Mouse (Mus musculus) spleen, adult 12 weeks (tissue): ENCODE measurements at regions not wholly inside any gene's neighbourhood (a gene's known extent, or its start where the extent isn't known, plus 50 kb on each side); places are given as distances from the start of the nearest gene placed in this dataset.

ENCODE experiments used
- DNase-seq: peaks from one replicate; pipeline ENCODE4 v3.0.0; 2022; ENCODE audit warnings: low spot score

DNA sequence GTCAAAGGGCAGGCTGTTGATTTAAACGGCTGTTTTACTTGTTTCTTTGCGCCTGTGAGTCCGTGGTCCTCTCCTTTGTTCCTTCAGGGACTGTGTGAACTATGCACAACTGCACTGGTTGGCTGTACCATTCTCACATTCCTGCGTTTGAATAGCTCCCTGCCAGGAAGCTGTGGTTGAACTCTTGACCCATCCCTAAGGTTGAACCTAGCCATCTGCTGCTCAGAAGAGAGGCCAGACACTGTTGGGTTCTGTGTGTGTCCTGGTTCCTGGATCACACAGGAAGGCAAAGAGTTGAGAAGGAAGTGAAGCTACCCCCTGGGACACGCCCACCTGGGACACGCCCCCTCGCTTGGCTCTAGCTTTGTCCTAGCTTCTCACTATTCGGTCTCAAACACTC, 149.3 kb upstream of the Ubl3 start:
- DNase-seq: no peak

DNA sequence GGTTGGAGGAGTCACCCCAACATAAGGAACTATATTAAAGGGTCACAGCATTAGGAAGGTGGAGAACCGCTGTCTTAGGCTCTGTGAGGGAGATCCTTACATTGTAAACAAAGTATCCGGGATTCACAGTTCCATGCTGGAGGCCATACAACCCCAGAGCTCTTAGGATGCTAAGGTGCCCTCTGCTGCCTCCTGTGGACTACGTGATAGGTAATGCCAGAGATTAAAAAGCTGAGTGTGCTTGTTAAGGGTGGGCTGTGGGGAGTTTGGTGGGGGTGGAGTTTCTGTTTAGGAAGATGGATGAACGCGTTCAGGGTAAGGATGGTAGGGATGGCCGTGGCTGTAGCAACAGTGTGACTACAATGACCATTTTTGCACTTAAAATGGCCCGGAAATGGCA, 148.4 kb upstream of the Ubl3 start:
- DNase-seq: no peak

DNA sequence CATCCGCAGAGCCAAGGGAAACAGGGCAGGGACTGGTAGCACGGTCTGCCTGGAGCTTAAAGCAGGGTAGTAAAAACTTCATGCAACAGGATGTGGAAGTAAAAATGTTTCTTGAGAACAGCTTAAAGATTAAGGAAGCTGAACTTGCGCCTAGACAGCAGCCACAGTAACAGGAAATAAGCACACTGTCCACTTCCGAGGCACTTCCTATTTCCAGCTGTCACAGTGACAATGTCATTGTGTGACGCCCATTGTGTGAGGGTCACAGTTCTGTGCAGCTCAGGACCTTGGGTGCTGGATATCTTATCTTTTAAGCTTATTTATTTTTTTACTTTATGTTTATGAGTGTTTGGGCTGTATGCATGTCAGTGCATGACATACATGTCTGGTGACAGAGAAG, 147.7 kb upstream of the Ubl3 start:
- DNase-seq: no peak

DNA sequence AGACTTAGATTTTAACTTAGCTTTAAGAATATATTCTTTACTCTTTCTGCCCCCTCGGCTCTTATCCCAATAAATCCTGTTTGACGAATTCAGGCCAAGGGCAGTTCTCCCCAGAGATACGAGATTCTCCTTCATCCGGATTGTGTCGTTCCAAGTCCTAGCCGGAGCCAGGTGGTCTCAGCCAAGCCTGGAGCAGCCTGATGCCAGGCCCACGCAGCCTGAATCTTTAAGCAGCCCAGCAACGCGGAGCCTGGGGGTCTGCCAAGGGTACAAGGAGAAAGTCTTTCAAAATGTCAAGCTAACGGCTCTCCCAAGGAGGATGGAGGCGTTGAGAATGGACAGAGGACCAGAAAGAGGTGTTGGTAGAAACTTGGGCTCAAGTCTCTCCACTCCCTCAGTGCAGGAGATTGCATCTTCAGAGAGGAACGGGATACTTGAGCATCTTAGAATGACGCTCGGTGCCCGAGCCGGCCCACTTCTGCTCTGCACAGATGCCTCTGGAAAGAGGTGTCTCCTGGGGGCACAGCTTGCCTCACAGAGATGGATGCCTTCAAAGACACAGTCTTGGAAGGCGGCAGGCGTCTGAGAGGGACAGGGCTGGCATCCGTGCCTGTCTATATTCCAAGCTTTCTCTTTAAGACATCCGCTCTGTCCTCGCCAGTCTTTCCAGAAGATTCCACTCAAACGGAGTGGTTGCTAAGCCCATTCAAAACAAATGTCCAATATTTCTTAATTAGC, 145.2 kb upstream of the Ubl3 start:
- no peak for DNase-seq

DNA sequence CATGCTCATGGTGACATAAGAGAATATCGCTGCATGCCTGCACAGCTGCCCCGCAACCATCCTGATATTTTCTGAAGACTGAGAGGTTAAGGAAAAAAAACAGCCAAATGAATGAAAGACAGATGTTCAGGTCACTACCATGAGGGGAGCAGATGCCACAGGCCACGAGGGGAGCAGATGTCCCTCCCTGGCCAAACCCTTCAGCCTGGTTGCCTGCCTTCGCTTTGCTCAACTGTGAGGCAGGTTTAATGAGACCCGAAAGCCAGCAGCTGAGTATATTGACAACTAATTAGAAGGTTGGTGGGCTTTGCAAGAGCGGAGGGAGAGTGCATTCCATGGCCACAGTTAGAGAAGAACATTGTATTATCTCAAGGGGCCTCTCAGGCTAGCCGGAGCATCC, 141.8 kb upstream of the Ubl3 start:
- no peak for DNase-seq

DNA sequence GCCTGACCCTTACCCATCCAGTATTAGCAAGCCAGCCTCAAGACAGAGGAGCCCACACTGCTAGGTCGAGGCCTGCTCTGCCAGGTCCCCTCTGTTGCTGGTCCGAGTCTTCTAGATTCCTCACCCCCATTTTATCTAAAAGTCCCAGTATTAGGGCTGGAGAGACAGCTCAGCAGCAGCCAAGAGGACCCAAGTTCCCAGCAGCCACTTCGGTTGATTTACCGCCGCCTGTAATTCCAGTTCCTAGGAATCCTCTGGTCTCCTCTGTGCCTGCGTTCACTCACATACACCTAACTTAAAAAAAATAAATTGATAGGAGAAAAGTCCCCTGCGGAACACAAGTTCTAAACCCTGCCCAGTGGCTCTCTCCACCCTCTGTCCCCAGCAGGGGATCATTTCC, 138.9 kb upstream of the Ubl3 start:
- DNase-seq: no peak

DNA sequence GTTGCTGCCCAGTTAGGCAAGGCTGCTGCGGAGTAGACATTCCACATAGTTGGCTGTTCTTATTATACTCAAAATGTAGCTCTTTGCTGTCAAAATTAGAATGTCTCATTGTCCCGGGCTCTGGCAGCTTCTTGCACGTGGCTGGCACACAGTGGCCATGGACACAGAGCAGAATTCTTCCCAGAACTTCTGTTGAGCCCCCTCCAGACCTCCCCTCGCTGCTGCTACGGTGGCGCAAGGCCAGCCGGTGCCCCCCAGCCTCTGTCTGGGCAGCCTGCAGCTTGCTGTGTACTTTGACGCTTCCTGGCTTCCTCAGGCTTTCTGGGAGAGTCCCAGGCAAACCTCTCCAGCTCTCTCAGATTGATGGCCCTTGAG, 138.2 kb upstream of the Ubl3 start:
- no peak for DNase-seq

DNA sequence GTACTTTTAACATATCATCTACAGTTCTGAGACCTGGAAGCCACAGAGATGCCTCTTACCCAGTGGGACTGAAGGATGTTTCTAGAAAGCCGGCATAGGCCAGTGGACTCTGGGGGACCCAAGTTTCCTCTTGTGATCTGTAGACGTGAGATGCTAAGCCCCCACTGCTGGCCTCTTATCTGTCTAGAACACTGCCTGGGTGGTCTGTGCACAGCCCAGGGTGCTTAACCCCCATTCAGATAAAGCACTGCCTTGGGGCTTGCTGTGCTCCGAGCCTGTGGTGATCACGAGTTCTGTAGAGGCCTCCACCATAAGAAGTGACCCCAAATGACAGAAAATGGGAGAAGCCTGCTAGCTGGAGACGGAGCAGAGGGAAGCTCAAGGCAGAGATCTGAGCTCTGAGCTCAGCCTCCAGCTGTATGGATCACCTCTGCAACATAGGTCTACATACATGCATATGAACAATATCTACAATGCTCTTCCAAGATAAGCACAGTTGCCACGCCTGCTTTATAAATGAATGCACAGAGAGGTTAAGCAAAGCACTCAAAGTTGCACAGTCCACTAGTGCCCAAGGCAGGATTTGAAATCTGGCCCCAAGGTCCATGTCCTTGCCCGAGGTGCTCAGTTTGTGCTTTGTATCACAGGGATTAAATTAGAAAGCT, 137.7 kb upstream of the Ubl3 start:
- DNase-seq: no peak

DNA sequence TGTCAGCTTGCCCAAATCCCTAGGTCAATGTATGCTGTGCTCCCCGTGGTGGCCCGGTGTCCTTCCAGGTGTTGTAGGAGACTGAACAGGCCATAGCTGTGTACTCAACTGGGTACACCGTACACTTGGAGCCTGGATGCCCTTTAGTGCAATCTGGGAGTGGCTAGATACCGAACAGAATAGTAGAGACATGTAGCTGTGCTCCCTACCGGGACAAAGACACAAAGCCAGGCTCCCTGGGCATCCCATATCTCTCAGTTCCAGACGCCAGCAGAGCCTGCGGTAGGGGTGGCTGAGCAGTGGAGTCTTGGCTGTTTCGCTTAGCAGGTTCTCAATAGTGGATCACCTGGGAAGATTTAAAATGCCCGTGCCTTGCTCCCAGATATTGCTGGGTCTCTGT, 136.7 kb upstream of the Ubl3 start:
- DNase-seq: no peak

DNA sequence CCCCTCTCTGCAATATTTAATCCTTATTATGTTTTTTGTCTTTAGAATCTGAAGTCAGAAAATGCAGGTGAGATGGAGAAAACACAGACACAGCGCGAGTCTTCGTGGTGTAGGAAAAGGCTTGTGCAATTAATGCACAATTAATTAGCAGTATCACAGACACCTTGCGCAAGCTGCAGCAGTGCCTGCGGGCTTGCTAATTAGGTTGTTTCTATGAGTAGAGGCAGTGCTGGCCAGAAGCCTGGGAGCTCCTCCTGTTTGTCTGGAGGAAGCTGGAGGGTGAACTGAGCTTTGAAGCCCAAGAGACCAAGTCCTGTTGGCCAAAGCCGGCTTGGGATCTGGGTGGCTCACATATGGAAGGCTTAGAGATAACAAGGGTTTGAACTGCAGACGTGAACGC, 135.9 kb upstream of the Ubl3 start:
- DNase-seq: no peak

DNA sequence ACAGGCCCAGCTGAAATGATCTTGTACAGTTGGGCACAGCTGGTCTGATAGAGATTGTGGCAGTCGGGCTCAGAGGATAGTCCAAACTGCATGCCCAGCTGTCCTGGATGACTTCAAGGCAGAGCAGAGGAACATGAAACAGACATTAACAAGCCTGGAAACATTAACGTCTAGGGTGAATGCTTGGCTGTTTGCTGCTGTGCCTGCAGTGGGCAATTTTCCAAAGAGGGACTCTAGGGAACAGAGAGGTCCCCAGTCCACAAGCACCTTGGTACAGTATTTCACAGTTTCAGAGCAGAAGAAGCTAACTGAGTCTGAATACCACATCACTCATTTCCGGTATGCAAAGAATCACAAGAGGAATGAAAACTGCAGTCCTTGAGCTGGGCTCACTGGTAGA, 135.2 kb upstream of the Ubl3 start:
- no peak for DNase-seq

DNA sequence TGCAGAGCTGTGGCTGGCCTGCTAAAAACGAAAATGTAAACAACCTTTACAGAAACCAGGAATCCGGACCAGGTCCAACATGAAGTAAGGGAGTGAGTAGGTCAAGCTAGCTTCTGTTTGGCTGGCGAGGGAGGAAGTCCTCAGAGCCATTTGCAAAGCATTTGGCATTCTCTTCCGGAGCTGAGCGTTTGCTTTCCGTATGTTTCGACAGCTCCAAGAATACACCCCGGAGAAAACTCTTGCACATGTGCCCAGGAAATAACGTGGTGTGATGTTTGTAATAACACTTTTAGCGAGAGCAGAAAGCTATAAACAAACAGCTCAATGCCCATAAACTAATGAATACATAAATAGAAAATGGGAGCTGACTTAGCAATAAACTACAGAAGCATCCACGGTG, 131.6 kb upstream of the Ubl3 start:
- DNase-seq: no peak

DNA sequence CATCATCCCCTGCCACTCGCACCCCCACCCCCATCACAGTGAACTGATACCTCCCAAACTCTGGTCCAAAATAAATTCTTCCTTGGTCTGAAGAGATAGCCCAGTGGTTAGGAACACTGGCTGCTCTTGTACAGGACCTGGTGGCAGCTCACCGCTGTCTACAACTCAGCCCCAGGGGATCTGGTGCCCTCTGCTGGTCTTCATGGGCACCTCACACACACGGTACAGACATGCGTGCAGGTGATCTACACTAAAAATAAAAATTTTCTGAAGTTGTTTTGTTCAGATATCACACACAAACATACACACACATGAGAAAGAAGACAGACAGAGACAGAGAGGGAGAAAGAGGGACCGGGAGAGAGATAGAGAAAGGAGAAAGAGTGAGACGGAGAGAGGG, 130.0 kb upstream of the Ubl3 start:
- DNase-seq: no peak

DNA sequence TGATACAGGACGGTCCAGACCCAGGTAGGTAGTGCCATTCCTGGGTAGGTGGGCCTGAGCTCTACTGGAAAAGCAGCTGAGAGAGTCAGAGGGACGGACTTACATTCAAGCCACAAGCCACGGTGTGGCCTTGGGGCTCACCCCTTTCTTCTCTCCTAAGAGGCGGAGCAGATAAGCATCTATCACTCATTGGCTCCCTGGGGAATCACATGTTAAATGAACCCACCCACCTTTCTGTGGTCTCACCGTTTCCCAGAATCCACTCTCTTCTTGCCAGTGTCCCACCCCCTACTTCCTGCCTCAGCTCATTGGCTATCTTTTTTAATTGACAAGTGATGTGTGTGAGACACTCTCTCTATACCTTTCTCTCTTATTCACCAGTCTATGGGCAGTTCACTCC, 127.8 kb upstream of the Ubl3 start:
- DNase-seq: no peak

DNA sequence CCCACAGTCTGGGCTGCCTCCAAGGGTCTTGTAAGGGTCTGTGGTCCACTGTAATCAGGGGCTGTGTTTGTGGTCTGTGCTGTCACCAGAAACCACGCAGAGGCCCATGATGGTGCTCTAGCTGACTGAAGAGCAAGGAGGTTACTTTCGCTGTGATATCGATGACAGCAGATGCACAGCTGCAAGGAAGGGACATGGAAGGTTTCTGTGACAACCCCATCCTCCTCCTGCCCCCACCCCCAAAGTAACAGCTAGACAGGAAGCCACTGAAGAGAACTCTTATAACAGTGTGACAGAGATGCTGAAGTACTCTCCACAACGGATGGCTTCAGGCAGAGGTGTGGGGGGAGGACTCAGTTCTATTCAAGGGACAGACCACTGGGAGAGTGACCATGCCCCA, 127.0 kb upstream of the Ubl3 start:
- DNase-seq: no peak

DNA sequence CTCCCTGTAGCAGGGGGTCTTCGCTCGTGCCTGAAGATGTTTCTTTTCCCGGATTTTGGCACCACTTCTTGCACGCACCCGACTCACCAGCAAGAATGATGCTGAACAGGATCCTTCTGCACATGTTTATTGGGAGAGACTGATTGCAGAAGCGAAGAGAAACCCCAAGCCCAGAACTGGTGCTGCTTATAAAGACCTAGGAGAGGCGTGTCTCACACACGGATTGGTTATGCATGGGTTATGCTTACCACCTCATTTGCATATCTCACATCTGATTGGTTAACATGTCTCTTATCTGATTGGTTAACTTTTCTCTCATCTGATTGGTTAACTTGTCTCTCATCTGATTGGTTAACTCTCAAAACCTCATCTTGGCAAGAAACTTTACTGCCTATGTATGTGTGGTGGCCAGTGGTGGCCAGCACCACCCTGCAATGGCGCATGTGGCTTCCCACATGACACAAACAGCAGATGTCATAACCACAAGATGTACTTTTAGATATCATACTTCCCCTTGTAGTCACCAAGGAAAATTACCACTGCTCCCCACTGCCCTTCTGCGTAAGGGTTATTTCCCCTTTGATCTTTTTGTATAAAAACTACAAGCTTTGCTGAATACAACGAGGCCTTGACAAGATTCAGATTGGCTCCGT, 125.8 kb upstream of the Ubl3 start:
- peak; percentile 19 for DNase-seq

DNA sequence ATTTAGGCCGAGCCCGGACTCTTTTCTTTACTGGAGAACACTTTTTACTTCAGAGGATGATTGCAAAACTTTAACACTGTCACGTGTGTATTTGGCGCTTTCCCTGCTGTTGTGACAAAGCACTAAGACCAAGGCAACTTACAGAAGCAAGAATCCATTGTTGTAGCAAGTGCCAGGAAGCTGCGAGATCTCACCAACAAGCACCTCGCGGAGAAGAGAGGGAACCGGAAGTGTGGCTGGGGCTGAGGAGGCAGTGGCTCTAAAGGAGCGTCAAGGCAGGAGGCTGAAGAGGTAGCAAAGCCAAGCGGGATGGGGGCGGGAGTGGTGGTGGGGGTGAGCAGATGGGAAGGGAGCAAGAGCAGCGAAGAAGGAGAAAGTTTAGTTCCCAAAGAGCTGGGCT, 121.7 kb upstream of the Ubl3 start:
- no peak for DNase-seq

DNA sequence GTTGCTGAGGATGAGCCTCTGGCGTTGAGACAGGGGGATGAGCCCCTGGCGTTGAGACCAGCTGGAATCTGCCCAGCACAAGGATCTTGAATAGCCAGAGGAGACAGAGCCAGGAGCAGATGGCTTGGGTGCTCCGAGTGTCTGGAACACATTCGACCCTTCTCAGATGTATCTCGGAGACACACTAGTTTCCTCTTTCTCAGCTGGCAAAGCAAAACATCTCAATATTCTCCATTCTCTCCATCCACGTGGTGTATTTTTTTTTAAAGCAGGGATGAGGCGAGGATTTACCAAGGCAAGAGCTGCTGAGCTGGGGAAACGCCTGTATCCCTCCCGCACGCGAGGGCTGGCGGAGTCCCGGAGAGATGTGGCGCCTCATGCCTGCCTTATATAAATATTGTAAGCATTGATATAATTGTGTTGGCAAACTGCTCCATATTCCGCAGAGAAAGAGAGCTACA, 109.7 kb upstream of the Ubl3 start:
- DNase-seq: no peak

DNA sequence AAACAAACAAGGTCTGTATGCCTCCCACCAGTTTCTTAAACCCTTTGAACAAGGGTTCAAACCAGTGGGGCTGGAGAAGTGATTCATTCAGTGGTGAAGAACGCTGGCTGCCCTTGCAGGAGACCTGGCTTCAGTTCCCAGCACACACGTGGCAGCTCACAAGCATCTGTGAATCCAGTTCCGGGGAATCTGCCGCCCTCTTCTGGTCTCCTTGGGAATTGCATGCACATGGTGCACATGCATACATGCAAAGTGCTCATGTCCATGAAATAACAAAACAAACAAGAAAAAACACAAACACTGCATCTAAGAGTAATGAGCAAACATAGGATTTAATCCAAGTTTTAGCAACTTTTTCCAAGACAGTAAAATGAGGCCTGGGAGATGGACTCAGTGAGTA, 108.5 kb upstream of the Ubl3 start:
- no peak for DNase-seq

DNA sequence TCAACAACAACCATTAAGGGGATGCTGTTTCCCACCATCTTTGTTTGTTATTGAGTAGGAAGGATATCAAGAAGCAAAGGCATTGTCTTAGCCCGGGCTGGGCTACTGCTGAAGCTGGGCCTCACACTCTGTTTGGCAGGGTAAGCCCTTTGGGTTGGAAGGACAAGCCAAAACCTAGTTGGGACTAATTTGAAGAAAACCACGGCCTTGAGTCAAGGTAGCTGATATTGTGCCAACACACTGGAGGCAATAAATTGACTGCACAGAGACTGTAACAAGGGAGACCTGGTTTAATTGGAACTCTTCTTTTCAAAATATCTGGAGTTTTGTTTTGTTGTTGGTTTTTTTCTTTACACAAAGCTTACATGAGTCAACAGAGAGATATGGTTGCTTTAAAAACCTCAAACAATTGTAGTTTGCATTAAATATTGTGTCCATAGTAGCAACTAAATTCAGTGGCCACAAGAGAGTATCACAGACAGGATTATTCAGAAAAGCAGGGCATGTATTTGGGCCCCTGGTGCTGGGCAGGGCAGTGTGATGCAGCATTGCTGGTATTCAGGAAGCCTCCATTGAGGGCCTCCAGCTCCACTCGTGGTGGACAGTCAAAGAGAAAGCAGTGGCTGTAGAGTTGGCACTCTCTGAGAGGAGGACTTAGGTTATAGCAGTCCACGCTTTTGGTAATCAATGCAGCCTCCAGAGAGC, 105.5 kb upstream of the Ubl3 start:
- DNase-seq: no peak

DNA sequence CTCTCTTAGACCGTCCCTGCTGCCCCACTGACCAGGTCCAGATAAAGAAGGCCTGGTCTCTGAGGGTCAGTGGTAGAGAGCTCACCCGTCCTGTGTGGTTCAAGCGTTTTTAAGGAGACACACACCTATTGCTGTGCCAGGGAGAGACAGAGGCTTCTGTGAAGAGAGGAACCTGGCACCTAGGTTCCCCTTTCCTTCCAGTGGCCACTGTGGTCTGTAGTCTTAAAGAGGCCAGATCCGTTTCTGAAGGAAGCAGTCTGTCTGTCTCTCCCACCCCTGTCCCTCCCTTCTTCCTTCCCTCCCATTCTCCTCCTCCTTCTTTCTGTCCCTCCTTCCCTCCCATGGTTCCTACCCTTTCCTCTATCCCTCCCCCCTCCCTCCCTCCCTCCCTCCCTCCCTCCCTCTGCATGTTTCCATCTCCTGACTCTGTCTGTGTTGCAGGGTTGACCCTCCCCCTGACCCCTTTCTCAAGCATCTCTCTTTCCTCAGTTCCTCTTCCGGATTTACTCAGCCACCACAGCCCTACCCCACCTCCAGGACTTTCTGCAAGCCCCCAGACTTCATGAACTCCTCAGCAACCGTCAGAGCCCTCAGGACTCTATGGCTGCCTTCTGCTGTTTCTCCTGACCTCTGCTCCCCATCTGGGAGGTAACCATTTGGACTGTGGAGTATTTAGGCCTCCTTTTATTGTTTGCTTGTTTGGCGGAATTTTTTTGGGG, 100.1 kb upstream of the Ubl3 start:
- no peak for DNase-seq

DNA sequence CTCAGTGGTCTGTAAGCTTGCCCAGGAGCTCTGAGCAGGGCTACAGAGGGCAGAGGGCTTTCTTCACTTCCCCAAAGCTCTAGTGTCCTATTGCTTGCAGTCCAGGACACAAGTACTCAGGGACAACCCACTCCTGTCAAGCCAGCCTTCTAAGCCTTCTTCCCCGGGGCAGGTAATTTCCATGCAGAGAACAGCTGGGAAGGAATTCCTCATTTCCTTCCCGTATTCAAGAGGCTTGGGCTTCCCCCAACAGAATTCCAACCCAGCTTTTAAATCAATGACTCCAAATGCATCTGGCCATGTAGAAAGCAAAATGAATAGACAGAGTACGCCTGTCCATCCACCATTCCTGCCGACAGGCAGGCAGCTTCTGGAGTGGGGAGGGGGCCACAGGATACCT, 99.1 kb upstream of the Ubl3 start:
- no peak for DNase-seq
